Mouse (Mus musculus) lung, postnatal 0 days (tissue): ENCODE measurements at regions not wholly inside any gene's neighbourhood (a gene's known extent, or its start where the extent isn't known, plus 50 kb on each side); places are given as distances from the start of the nearest gene placed in this dataset.

Experiments used
- ATAC-seq: fragments of 200-750 bp; cut with Nextera tagmentation; 2 replicates; pipeline ENCODE4 v1.8.0; 2017; ENCODE audit warnings: moderate library complexity
- DNase-seq: peaks from one replicate; pipeline ENCODE4 v3.0.0-alpha.2; 2016; ENCODE audit warnings: low spot score
- H3K27ac ChIP-seq: fragments of 300-500 bp; sonication (generic); 2 replicates; pipeline ENCODE4 v1.5.1; 2014; ENCODE audit warnings: antibody characterized with exemption, mild to moderate bottlenecking, low read length, mixed read lengths
- H3K27me3 ChIP-seq: fragments of 300-500 bp; sonication (generic); replicated peaks from 2 replicates; pipeline ENCODE4 v1.6.1; 2014; ENCODE audit warnings: low read length, mixed read lengths; ENCODE audit not compliant: insufficient read depth
- H3K36me3 ChIP-seq: fragments of 300-500 bp; sonication (generic); 2 replicates; pipeline ENCODE4 v1.6.1; 2014; ENCODE audit warnings: low read length, mixed read lengths; ENCODE audit not compliant: insufficient read depth
- H3K4me1 ChIP-seq: fragments of 300-500 bp; sonication (generic); 2 replicates; pipeline ENCODE4 v1.6.1; 2014; ENCODE audit warnings: antibody characterized with exemption, low read depth, low read length, mixed read lengths; ENCODE audit not compliant: insufficient read depth
- H3K4me2 ChIP-seq: fragments of 300-500 bp; sonication (generic); replicated peaks from 2 replicates; pipeline ENCODE4 v1.6.1; 2014; ENCODE audit warnings: low read depth, mild to moderate bottlenecking, low read length, moderate library complexity, mixed read lengths
- H3K4me3 ChIP-seq: fragments of 300-500 bp; sonication (generic); 2 replicates; pipeline ENCODE4 v1.5.1; 2014; ENCODE audit warnings: low read depth, low read length
- H3K9ac ChIP-seq: fragments of 300-500 bp; sonication (generic); replicated peaks from 2 replicates; pipeline ENCODE4 v1.6.1; 2014; ENCODE audit warnings: low read depth, mild to moderate bottlenecking
- H3K9me3 ChIP-seq: fragments of 300-500 bp; sonication (generic); 2 replicates; pipeline ENCODE4 v1.6.1; 2016; ENCODE audit warnings: low read length, mixed read lengths
- CTCF ChIP-seq: IDR thresholded peaks from 2 replicates; pipeline ENCODE4 v1.5.1; 2016; ENCODE audit warnings: antibody characterized with exemption, mild to moderate bottlenecking
- EP300 ChIP-seq: IDR thresholded peaks from 2 replicates; pipeline ENCODE4 v1.6.1; 2016; ENCODE audit warnings: antibody characterized with exemption, mild to moderate bottlenecking, control low read depth
- WGBS: fragments of 180-500 bp; shearing (Covaris S2); extraction: QIAGEN DNeasy Blood & Tissue Kit; methylation state at CpG from one replicate; pipeline ENCODE4 v1.1.7; 2014; 5-methylcytosine and 5-hydroxymethylcytosine counted together

GRCm38 (mm10) chr14:104297316-104298311, 170.2 kb downstream of the Pou4f1 start:
- Histone ChIP-seq H3K4me1 (no peaks in the 10 kb centered on the region), H3K4me2 (no peak overlapping the region), H3K36me3 (no peaks in the 10 kb centered on the region), H3K27me3 (no peaks in the 10 kb centered on the region), H3K27ac (no peak overlapping the region), H3K4me3 (no peak overlapping the region), H3K9me3 (no peaks in the 10 kb centered on the region), H3K9ac (no peak overlapping the region)
- TF ChIP-seq EP300 (no peak), CTCF (no peak)
- 53% methylated on average over 15 of the region's 15 CpGs for WGBS
- ATAC-seq: no peak
- no peak for DNase-seq

GRCm38 (mm10) chr14:104293814-104294213, 174.0 kb downstream of the Pou4f1 start:
- H3K9ac ChIP-seq: no peak overlapping the region
- DNase-seq (no peak), ATAC-seq (no peak)
- no peak overlapping the region for H3K4me3 ChIP-seq
- H3K4me1 ChIP-seq: no peaks in the 10 kb centered on the region
- TF ChIP-seq CTCF (no peak), EP300 (no peak)
- no peak overlapping the region for H3K4me2 ChIP-seq
- no peaks in the 10 kb centered on the region for H3K27me3 ChIP-seq
- no peaks in the 10 kb centered on the region for H3K9me3 ChIP-seq
- 65% methylated on average over 4 of the region's 4 CpGs for WGBS
- no peaks in the 10 kb centered on the region for H3K36me3 ChIP-seq
- H3K27ac ChIP-seq: no peak overlapping the region

GRCm38 (mm10) chr14:104293147-104293546, 174.7 kb downstream of the Pou4f1 start:
- no peaks in the 10 kb centered on the region for H3K27me3 ChIP-seq
- no peak overlapping the region for H3K27ac ChIP-seq
- no peaks in the 10 kb centered on the region for H3K36me3 ChIP-seq
- H3K9ac ChIP-seq: no peak overlapping the region
- ATAC-seq (no peak), DNase-seq (no peak)
- H3K9me3 ChIP-seq: no peaks in the 10 kb centered on the region
- no peak overlapping the region for H3K4me2 ChIP-seq
- no peaks in the 10 kb centered on the region for H3K4me1 ChIP-seq
- 75% methylated on average over 2 of the region's 2 CpGs for WGBS
- TF ChIP-seq EP300: no peak
- no peak for TF ChIP-seq CTCF
- H3K4me3 ChIP-seq: no peak overlapping the region

- H3K4me2 ChIP-seq: no peak overlapping the region
- H3K36me3 ChIP-seq: no peaks in the 10 kb centered on the region
- H3K9ac ChIP-seq: no peak overlapping the region
- no peaks in the 10 kb centered on the region for H3K4me1 ChIP-seq
- H3K9me3 ChIP-seq: no peaks in the 10 kb centered on the region
- H3K27ac ChIP-seq: no peak overlapping the region
- no peak for TF ChIP-seq EP300
- no peak for ATAC-seq
- WGBS: 78% methylated on average over 6 of the region's 6 CpGs
- DNase-seq: no peak
- no peaks in the 10 kb centered on the region for H3K27me3 ChIP-seq
- no peak overlapping the region for H3K4me3 ChIP-seq
These were observed 187.4 kb downstream of the Pou4f1 start for GRCm38 (mm10) chr14:104280353-104280752.

- Histone ChIP-seq H3K4me2 (no peak overlapping the region), H3K4me1 (no peaks in the 10 kb centered on the region), H3K9me3 (no peaks in the 10 kb centered on the region), H3K4me3 (no peak overlapping the region), H3K27ac (no peak overlapping the region), H3K36me3 (no peaks in the 10 kb centered on the region), H3K27me3 (no peaks in the 10 kb centered on the region), H3K9ac (no peak overlapping the region)
- TF ChIP-seq CTCF (no peak), EP300 (no peak)
- peak; percentile 8 for DNase-seq
- peak; percentile 52; the same call in 1 of the 2 replicates for ATAC-seq
- WGBS: 72% methylated on average over 5 of the region's 5 CpGs
These were observed 187.9 kb downstream of the Pou4f1 start for GRCm38 (mm10) chr14:104279890-104280289.

GRCm38 (mm10) chr14:104274752-104275151, 193.0 kb downstream of the Pou4f1 start:
- H3K9ac ChIP-seq: no peak overlapping the region
- H3K36me3 ChIP-seq: no peaks in the 10 kb centered on the region
- H3K4me3 ChIP-seq: no peak overlapping the region
- DNase-seq: peak; percentile 37
- no peaks in the 10 kb centered on the region for H3K4me1 ChIP-seq
- H3K27ac ChIP-seq: no peak overlapping the region
- ATAC-seq: no peak
- H3K27me3 ChIP-seq: no peaks in the 10 kb centered on the region
- WGBS: 46% methylated on average over 4 of the region's 4 CpGs
- no peak overlapping the region for H3K4me2 ChIP-seq
- no peaks in the 10 kb centered on the region for H3K9me3 ChIP-seq
- TF ChIP-seq EP300 (0 out of 2 replicates have a peak, but pooled peaks have one; percentile 8), CTCF (no peak)
